Mouse (Mus musculus) left cerebral cortex, adult 18-20 months (tissue): ENCODE data around the gene C1qtnf4. TPM values are rescaled to one million over a fixed set of nuclear protein-coding genes. Genes with fewer than 3 reads are reported as not detected.
A peak's percentile ranks its signal among the peaks of the same experiment; 100 is the strongest.

Source experiments
- DNase-seq, 2 experiments: peaks; one replicate each; pipeline ENCODE4 v3.0.0; 2021 to 2022; ENCODE audit warnings: low spot score in 2 of 2, mixed read lengths in 1 of 2
- long read RNA-seq, 2 experiments: library from polyadenylated mRNA; stranded (forward); transcript quantifications; one replicate each; pipeline ENCODE4 v2.0.0; 2021
- total RNA-seq, 2 experiments: library from RNA; stranded (reverse); gene quantifications; 2 replicates each; pipeline ENCODE4 v1.2.3; 2021

C1qtnf4 gene
- 100 to 1,000 TPM; 275 to 295 TPM for total RNA-seq
- long read RNA-seq, experiment 1, transcript C1qtnf4-201 (2 exons, 1,290 nt): major isoform, 508 of 585 reads
- long read RNA-seq, experiment 1, partial matches to known transcripts: 3 of 585 reads
- long read RNA-seq, experiment 1, other reads (novel, unspliced or antisense): 74 of 585 reads
- long read RNA-seq, experiment 2, transcript C1qtnf4-201 (2 exons, 1,290 nt): major isoform, 407 of 444 reads
- long read RNA-seq, experiment 2, partial matches to known transcripts: 0 of 444 reads
- long read RNA-seq, experiment 2, other reads (novel, unspliced or antisense): 37 of 444 reads

- DNase-seq: peak; percentile 49 to 63
Observed at GRCm38 (mm10) chr2:90885218-90886041, at the start of gene C1qtnf4. Gene C1qtnf4, plus strand, starts transcription at chr2:90885860.

GRCm38 (mm10) chr2:90838621-90839020 is 47.0 kb upstream of the C1qtnf4 start:
- no peak for DNase-seq

GRCm38 (mm10) chr2:90843666-90844065 is 42.0 kb upstream of the C1qtnf4 start:
- no peak for DNase-seq

- DNase-seq: no peak
Observed at GRCm38 (mm10) chr2:90844262-90844661, 41.4 kb upstream of the C1qtnf4 start.

GRCm38 (mm10) chr2:90845234-90845633 is 40.4 kb upstream of the C1qtnf4 start:
- DNase-seq: no peak

GRCm38 (mm10) chr2:90846171-90846570 is 39.5 kb upstream of the C1qtnf4 start:
- no peak for DNase-seq

GRCm38 (mm10) chr2:90846597-90846954 is 39.1 kb upstream of the C1qtnf4 start:
- DNase-seq: no peak

- peak; percentile 97 to 99 for DNase-seq
Observed at GRCm38 (mm10) chr2:90846955-90847680, 38.5 kb upstream of the C1qtnf4 start, which contains the start of gene Mtch2. Gene Mtch2, plus strand, starts transcription at chr2:90847155.

GRCm38 (mm10) chr2:90847681-90848050 is 38.0 kb upstream of the C1qtnf4 start:
- no peak for DNase-seq

GRCm38 (mm10) chr2:90848331-90848730 is 37.3 kb upstream of the C1qtnf4 start:
- no peak for DNase-seq

- no peak for DNase-seq
Observed at GRCm38 (mm10) chr2:90850401-90850800, 35.3 kb upstream of the C1qtnf4 start.

GRCm38 (mm10) chr2:90861486-90861885 is 24.2 kb upstream of the C1qtnf4 start:
- DNase-seq: no peak

GRCm38 (mm10) chr2:90864184-90864583 is 21.5 kb upstream of the C1qtnf4 start:
- DNase-seq: no peak

- DNase-seq: peak; percentile 92 to 95
Observed at GRCm38 (mm10) chr2:90866524-90866923, 19.1 kb upstream of the C1qtnf4 start.

- peak in 1 of 2 experiments; percentile 75 for DNase-seq
Observed at GRCm38 (mm10) chr2:90870136-90870601, 15.5 kb upstream of the C1qtnf4 start.

GRCm38 (mm10) chr2:90871180-90871961 is 14.3 kb upstream of the C1qtnf4 start:
- DNase-seq: no peak

- DNase-seq: no peak
Observed at GRCm38 (mm10) chr2:90874025-90874424, 11.6 kb upstream of the C1qtnf4 start.

- no peak for DNase-seq
Observed at GRCm38 (mm10) chr2:90875239-90875638, 10.4 kb upstream of the C1qtnf4 start.

GRCm38 (mm10) chr2:90877584-90878259 is 7.9 kb upstream of the C1qtnf4 start:
- no peak for DNase-seq

- DNase-seq: no peak
Observed at GRCm38 (mm10) chr2:90879419-90879818, 6.2 kb upstream of the C1qtnf4 start.
